Mouse (Mus musculus): ENCODE measurements at regions not wholly inside any gene's neighbourhood (a gene's known extent, or its start where the extent isn't known, plus 50 kb on each side); places are given as distances from the start of the nearest gene placed in this dataset.

GRCm38 (mm10) chr2:166329556-166330340 lies 174.3 kb upstream of the Sulf2 start:
- TF ChIP-seq CTCF (IDR thresholded peaks at IDR 0.05; ENCODE audit: low read depth) (no peak), EP300 (IDR thresholded peaks at IDR 0.05; ENCODE audit: low read depth) (no peak)
